In the genomic region with DNA sequence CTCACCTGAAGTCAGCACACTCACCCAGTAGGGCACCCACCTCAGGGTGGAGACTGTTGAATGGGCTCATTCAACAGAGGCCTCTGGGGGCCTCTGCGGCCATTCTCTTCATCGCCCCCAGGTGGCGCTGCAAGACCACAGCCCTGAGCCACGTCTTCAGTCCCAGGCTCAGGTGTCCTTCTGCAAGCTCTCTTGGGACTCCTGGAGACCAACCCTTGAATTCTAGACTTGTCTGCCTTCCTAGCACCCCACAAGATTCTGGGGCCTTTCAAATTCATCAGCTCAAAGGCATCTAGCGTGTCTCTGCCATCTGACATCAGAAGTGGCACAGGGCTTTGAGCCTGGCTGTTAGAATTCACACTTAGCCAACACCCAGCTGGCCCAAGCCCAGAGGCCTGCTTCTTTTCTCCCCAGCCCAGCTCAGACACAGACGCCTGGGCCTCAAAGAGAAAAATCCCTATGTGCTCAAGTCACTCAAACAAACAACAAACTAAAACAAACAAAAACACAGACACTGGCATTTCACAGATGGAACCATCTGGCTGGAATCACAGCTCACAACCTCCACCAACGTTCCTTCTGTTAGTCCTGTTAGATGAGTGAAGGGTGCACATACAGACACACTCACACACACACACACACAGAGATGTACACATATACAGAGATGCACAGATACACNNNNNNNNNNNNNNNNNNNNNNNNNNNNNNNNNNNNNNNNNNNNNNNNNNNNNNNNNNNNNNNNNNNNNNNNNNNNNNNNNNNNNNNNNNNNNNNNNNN, we compare ENCODE assay signal across 8 mouse cellular contexts. TPM values are rescaled to one million over a fixed set of nuclear protein-coding genes. Genes with fewer than 3 reads are reported as not detected.
DNase-seq lines count a peak whose midpoint lies in the region; ATAC-seq and TF ChIP-seq lines count a peak whose summit lies in the region.

No protein-coding gene starts in this region.

- intact Hi-C loops in heart, postnatal 36 days (cut with DNase I), result no loop called here

- H3K36me3 ChIP-seq in G1E (replicated peaks), result no peaks in the 10 kb centered on the region

- H3K9me3 ChIP-seq in G1E (replicated peaks), result no peaks in the 10 kb centered on the region

- H3K27me3 ChIP-seq in G1E (ENCODE audit: insufficient read depth, low read length), result no peaks in the 10 kb centered on the region

- peak; percentile 40 for DNase-seq in G1E (ENCODE audit: low spot score)
- DNase-seq in brain, embryonic 18.5 days (ENCODE audit: low read depth, low spot score), result peak; percentile 50
- peak; percentile 78 to 81 for DNase-seq in heart, postnatal 36 days
- DNase-seq in layer of hippocampus, adult 18-20 months (ENCODE audit: low spot score in 2 of 2), result peak; percentile 38 to 79
- DNase-seq in lung, postnatal 10 days, result peak; percentile 70
- DNase-seq in retina, postnatal 7 days (ENCODE audit: low read depth, low spot score), result peak; percentile 49
- peak; percentile 60 for DNase-seq in urinary bladder, adult 2 months (ENCODE audit: low spot score)

- TF ChIP-seq CTCF in G1E (IDR thresholded peaks at IDR 0.05; ENCODE audit: low read depth, low read length), result peak; percentile 85

- no peak overlapping the region for H3K4me3 ChIP-seq in G1E (ENCODE audit: low read depth, low read length)

- ATAC-seq in G1E (ENCODE audit: extremely low read depth, insufficient number of reproducible peaks, low FRiP score, poor library complexity, severe bottlenecking), result peak; percentile 68
- 0 out of 2 replicates have a peak, but pooled peaks have one; percentile 63 for ATAC-seq in erythroid progenitor cell, adult 5-6 weeks (replicated peaks; ENCODE audit: low FRiP score, poor library complexity, severe bottlenecking)

- H3K4me1 ChIP-seq in G1E (ENCODE audit: insufficient read depth, low read depth, low read length), result no peaks in the 10 kb centered on the region

RNA-seq across cellular contexts. Expression of a gene that starts 36.6 kb away (rescaled TPM):
- total RNA-seq in G1E (2014; fragmentation: Nextera tagmentation), result not detected in 2 replicates
- 0.06 and 0.11 TPM in 2 replicates for total RNA-seq in G1E (2017)
- not detected in 2 replicates for polyA plus RNA-seq in G1E (2012)
- 1.1 TPM in 1 of 2 replicates, not detected in the other for total RNA-seq in erythroid progenitor cell, adult 5-6 weeks (2015; ENCODE audit: low replicate concordance)
- total RNA-seq in erythroid progenitor cell, adult 5-6 weeks (2017; ENCODE audit: low replicate concordance), result 0.26 TPM in 1 of 2 replicates, not detected in the other
- 1 to 10 TPM; 1.4 TPM for total RNA-seq in heart, postnatal 36 days (2021)
- total RNA-seq in layer of hippocampus, adult 18-20 months (2021), result under 1 TPM; 0.37 to 0.63 TPM
- polyA plus RNA-seq in urinary bladder, adult 2 months (2012; rRNA removed), result 4.1 and 4.3 TPM in 2 replicates
